Mouse (Mus musculus) heart, embryonic 14.5 days (tissue): ENCODE data around the gene Slc41a3. TPM values are rescaled to one million over a fixed set of nuclear protein-coding genes. Genes with fewer than 3 reads are reported as not detected.
"Not testable (repeated sequence)": the region's sequence is repeated elsewhere in the genome, so short reads cannot be mapped to it uniquely, and the experiment has no call there.

Experiments used
- ATAC-seq: fragments of 200-750 bp; cut with Nextera tagmentation; 2 replicates; pipeline ENCODE4 v1.8.0; 2017; ENCODE audit warnings: low read depth, moderate TSS enrichment; ENCODE audit not compliant: insufficient number of reproducible peaks, insufficient read depth, low FRiP score
- H3K27ac ChIP-seq, 2 experiments: fragments of 200-500 bp in 1 of 2; fragments of 300-500 bp in 1 of 2; sonication (generic) in 1 of 2; replicated peaks in 1 of 2; 2 replicates each; pipeline ENCODE4 v1.5.1; 2012 to 2014; ENCODE audit warnings: low read depth in 2 of 2, low read length in 2 of 2, control low read depth in 1 of 2, mild to moderate bottlenecking in 1 of 2, mixed read lengths in 1 of 2; ENCODE audit not compliant: control insufficient read depth in 1 of 2, insufficient read depth in 1 of 2
- H3K27me3 ChIP-seq: fragments of 300-500 bp; sonication (generic); 2 replicates; pipeline ENCODE4 v1.6.1; 2014; ENCODE audit warnings: mild to moderate bottlenecking, low read length, control low read depth; ENCODE audit not compliant: control insufficient read depth, insufficient read depth
- H3K36me3 ChIP-seq: fragments of 300-500 bp; sonication (generic); 2 replicates; pipeline ENCODE4 v1.6.1; 2014; ENCODE audit warnings: mild to moderate bottlenecking, control low read depth, low read length, mixed read lengths; ENCODE audit not compliant: control insufficient read depth, insufficient read depth
- H3K4me1 ChIP-seq, 2 experiments: fragments of 200-500 bp in 1 of 2; fragments of 300-500 bp in 1 of 2; sonication (generic) in 1 of 2; 2 replicates each; pipeline ENCODE4 v1.6.1; 2012 to 2014; ENCODE audit warnings: low read length in 2 of 2, control low read depth in 1 of 2, mixed read lengths in 1 of 2; ENCODE audit not compliant: control insufficient read depth in 2 of 2, insufficient read depth in 2 of 2
- H3K4me2 ChIP-seq: fragments of 300-500 bp; sonication (generic); 2 replicates; pipeline ENCODE4 v1.6.1; 2014; ENCODE audit warnings: mild to moderate bottlenecking, low read length
- H3K4me3 ChIP-seq, 2 experiments: fragments of 200-500 bp in 1 of 2; fragments of 300-500 bp in 1 of 2; sonication (generic) in 1 of 2; 2 replicates each; pipeline ENCODE4 v1.5.1; 2012 to 2014; ENCODE audit warnings: low read length in 2 of 2, mild to moderate bottlenecking in 2 of 2, control low read depth in 1 of 2, low read depth in 1 of 2, moderate library complexity in 1 of 2; ENCODE audit not compliant: control insufficient read depth in 1 of 2, insufficient read depth in 1 of 2
- H3K9ac ChIP-seq: fragments of 300-500 bp; sonication (generic); 2 replicates; pipeline ENCODE4 v1.6.1; 2014; ENCODE audit warnings: mild to moderate bottlenecking, low read length
- H3K9me3 ChIP-seq: fragments of 300-500 bp; sonication (generic); 2 replicates; pipeline ENCODE4 v1.6.1; 2016; ENCODE audit warnings: low read length, control low read depth; ENCODE audit not compliant: control insufficient read depth
- WGBS: fragments of 180-500 bp; shearing (Covaris S2); extraction: QIAGEN DNeasy Blood & Tissue Kit; methylation state at CpG from one replicate; pipeline ENCODE4 v1.1.7; 2014; 5-methylcytosine and 5-hydroxymethylcytosine counted together
- polyA plus RNA-seq: library from polyadenylated mRNA; unstranded; fragments of >200 nt; fragmentation: Nextera tagmentation; extraction: Ambion mirVana; gene quantifications from 2 replicates; pipeline ENCODE4 v1.2.1, GENCODE M21; 2014

Slc41a3 gene
- polyA plus RNA-seq, 1 experiment from 2014 or later, result 12.8 TPM

GRCm38 (mm10) chr6:90635611-90636010, 31.1 kb downstream of the Slc41a3 start:
- Histone ChIP-seq H3K4me3 (no peak overlapping the region), H3K27ac (no peak overlapping the region), H3K36me3 (peaks cover 16% of the 10 kb centered on the region), H3K4me1 (no peaks in the 10 kb centered on the region; a peak in 2 of 4 replicates), H3K9me3 (peaks cover 4% of the 10 kb centered on the region; the same call in 1 of the 2 replicates), H3K27me3 (no peaks in the 10 kb centered on the region), H3K4me2 (no peak overlapping the region), H3K9ac (no peak overlapping the region)
- 80% methylated on average over 3 of the region's 3 CpGs for WGBS
- no peak for ATAC-seq

DNA sequence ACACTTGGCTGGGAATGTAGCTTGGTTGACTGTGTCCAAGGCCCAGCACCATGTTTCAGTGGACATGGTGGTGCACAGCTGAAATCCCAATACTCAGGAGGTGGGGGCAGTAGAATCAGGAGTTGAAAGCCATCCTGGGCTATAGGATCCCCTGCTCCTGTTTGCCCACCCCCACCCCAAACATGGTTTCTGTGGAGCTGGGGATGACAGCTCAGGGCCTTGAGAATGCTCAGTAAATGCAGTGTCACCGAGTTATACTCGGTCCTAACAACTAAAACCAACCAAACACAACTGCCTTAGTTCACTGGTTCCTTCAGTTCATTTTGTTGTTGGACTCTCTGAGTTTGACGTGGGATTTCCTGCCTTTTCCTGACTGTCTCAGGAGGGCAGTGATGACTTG, 38.5 kb downstream of the Slc41a3 start:
- Histone ChIP-seq H3K9me3 (peaks cover 7% of the 10 kb centered on the region; the same call in 1 of the 2 replicates), H3K27me3 (no peaks in the 10 kb centered on the region), H3K36me3 (peaks cover 8% of the 10 kb centered on the region; the same call in 1 of the 2 replicates), H3K4me2 (no peak overlapping the region), H3K27ac (no peak overlapping the region), H3K4me1 (peaks cover 0 to 4% of the 10 kb centered on the region in 2 experiments; a peak in 2 of 4 replicates), H3K9ac (no peak overlapping the region), H3K4me3 (no peak overlapping the region)
- no peak for ATAC-seq
- WGBS, result 70% methylated on average over 3 of the region's 3 CpGs

- WGBS, result 84% methylated on average over 4 of the region's 4 CpGs
- Histone ChIP-seq H3K27me3 (no peaks in the 10 kb centered on the region), H3K9me3 (peaks cover 3% of the 10 kb centered on the region; the same call in 1 of the 2 replicates), H3K4me1 (peaks cover 0 to 4% of the 10 kb centered on the region in 2 experiments; a peak in 2 of 4 replicates), H3K27ac (no peak overlapping the region), H3K36me3 (0 out of 2 replicates have a peak, but pooled peaks cover 3% of the 10 kb centered on the region), H3K4me3 (no peak overlapping the region), H3K4me2 (no peak overlapping the region), H3K9ac (no peak overlapping the region)
- no peak for ATAC-seq
Observed at GRCm38 (mm10) chr6:90644965-90645364, 40.4 kb downstream of the Slc41a3 start.

DNA sequence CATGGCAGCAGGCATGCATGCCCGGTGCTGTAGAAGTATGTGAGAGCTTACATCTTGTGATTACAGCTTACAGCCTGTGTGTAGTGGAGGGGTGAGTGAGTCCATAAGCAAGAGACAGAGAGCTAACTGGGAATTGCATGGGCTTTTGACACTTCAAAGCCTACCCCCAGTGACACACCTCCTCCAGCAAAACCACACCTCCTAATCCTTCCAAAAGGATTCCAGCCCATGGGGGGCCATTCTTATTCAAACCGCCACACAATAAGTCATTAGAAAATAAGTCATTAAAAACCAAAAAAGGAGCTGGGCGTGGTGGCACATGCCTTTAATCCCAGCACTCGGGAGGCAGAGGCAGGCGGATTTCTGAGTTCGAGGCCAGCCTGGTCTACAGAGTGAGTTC, 43.9 kb downstream of the Slc41a3 start:
- Histone ChIP-seq H3K9ac (no peak overlapping the region), H3K27ac (no peak overlapping the region), H3K27me3 (no peaks in the 10 kb centered on the region), H3K9me3 (peaks cover 3% of the 10 kb centered on the region; the same call in 1 of the 2 replicates), H3K4me3 (no peak overlapping the region), H3K4me2 (no peak overlapping the region), H3K36me3 (no peaks in the 10 kb centered on the region), H3K4me1 (peaks cover 0 to 4% of the 10 kb centered on the region in 2 experiments; a peak in 2 of 4 replicates)
- ATAC-seq, result no peak
- WGBS, result 86% methylated on average over 6 of the region's 6 CpGs

DNA sequence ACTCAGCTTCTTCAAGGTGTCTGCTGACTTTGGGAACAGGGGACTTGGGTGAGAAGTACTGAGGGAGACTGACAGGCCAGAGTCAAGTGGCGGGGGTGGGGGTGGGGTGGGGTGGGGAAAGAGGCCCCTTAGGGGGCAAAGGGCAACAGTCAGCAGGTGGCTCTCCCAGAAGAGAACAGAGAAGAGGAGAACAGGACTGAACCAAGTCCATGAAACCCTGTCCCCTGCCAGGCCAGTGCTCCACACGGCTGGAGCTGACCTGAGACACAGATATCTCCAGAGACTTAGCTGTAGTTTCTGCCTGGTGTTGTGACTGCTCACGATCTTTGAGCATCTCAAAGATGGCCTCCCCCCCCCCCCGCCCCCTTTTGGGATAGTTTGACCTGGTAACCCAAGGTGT, 44.8 kb downstream of the Slc41a3 start:
- H3K27me3 ChIP-seq, result no peaks in the 10 kb centered on the region
- no peak overlapping the region for H3K4me3 ChIP-seq
- WGBS, result 60% methylated on average over 4 of the region's 4 CpGs
- no peak overlapping the region for H3K9ac ChIP-seq
- peaks cover 3% of the 10 kb centered on the region; the same call in 1 of the 2 replicates for H3K9me3 ChIP-seq
- H3K27ac ChIP-seq, result no peak overlapping the region
- H3K36me3 ChIP-seq, result no peaks in the 10 kb centered on the region
- H3K4me2 ChIP-seq, result no peak overlapping the region
- no peak for ATAC-seq
- H3K4me1 ChIP-seq, result peaks cover 0 to 4% of the 10 kb centered on the region in 2 experiments; a peak in 2 of 4 replicates

- no peak for ATAC-seq
- WGBS, result 68% methylated on average over 1 of the region's 1 CpGs
Observed at GRCm38 (mm10) chr6:90650634-90651033, 46.1 kb downstream of the Slc41a3 start.

GRCm38 (mm10) chr6:90653736-90654135, 49.2 kb downstream of the Slc41a3 start:
- Histone ChIP-seq H3K4me1 (no peaks in the 10 kb centered on the region), H3K36me3 (no peaks in the 10 kb centered on the region), H3K9me3 (no peaks in the 10 kb centered on the region), H3K27ac (no peak overlapping the region), H3K4me2 (no peak overlapping the region), H3K9ac (no peak overlapping the region), H3K4me3 (no peak overlapping the region), H3K27me3 (no peaks in the 10 kb centered on the region)
- WGBS, result 51% methylated on average over 2 of the region's 2 CpGs
- no peak for ATAC-seq

More at GRCm38 (mm10) chr6:90650634-90651033, 46.1 kb downstream of the Slc41a3 start:
- Histone ChIP-seq H3K9ac (no peak overlapping the region), H3K27ac (no peak overlapping the region), H3K9me3 (peaks cover 3% of the 10 kb centered on the region; the same call in 1 of the 2 replicates), H3K36me3 (no peaks in the 10 kb centered on the region), H3K4me2 (no peak overlapping the region), H3K27me3 (no peaks in the 10 kb centered on the region), H3K4me3 (no peak overlapping the region), H3K4me1 (no peaks in the 10 kb centered on the region)

DNA sequence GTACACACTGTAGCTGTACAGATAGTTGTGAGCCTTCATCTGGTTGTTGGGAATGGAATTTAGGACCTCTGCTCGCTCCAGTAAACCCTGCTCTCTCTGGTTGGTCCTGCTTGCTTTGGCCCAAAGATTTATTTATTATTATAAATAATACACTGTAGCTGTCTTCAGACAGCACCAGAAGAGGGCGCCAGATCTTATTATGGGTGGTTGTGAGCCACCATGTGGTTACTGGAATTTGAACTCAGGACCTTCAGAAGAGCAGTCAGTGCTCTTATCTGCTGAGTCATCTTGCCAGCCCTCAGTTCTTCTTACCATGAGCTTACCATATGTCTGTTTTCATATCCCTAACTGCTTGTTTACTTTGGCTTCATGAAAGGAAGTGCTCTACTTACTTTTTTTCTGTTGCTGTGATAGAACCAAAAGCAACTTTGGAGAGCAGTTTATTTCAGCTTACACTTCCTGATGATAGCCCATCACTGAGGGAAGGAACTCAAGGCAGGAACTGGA, 51.9 kb downstream of the Slc41a3 start:
- H3K4me2 ChIP-seq, H3K9ac ChIP-seq, H3K9me3 ChIP-seq, ATAC-seq, H3K4me3 ChIP-seq, H3K27ac ChIP-seq, H3K27me3 ChIP-seq: not testable (repeated sequence)
- Histone ChIP-seq H3K36me3 (peaks cover 16% of the 10 kb centered on the region), H3K4me1 (peaks cover 5 to 23% of the 10 kb centered on the region in 2 experiments)
- 75% methylated on average over 2 of the region's 2 CpGs for WGBS
